Mouse (Mus musculus) macrophage (primary cell): ENCODE measurements around the gene Il20rb. TPM values are rescaled to one million over a fixed set of nuclear protein-coding genes. Genes with fewer than 3 reads are reported as not detected.

Source experiments
- H3K27ac ChIP-seq: fragments of 350-480 bp; formaldehyde crosslinking; 2 replicates; pipeline ENCODE4 v1.9.0; 2021
- H3K36me3 ChIP-seq: fragments of 350-480 bp; formaldehyde crosslinking; 2 replicates; pipeline ENCODE4 v1.9.0; 2021; ENCODE audit errors: inconsistent target
- H3K4me3 ChIP-seq: fragments of 350-480 bp; formaldehyde crosslinking; 2 replicates; pipeline ENCODE4 v1.9.0; 2021; ENCODE audit errors: inconsistent target
- H3K79me2 ChIP-seq: fragments of 350-480 bp; formaldehyde crosslinking; 2 replicates; pipeline ENCODE4 v1.9.0; 2021; ENCODE audit errors: inconsistent target
- WGBS: methylation state at CpG from one replicate; pipeline ENCODE4 v1.1.7; 2026; ENCODE audit warnings: inconsistent platforms; ENCODE audit not compliant: missing documents; 5-methylcytosine and 5-hydroxymethylcytosine counted together
- polyA plus RNA-seq: library from polyadenylated mRNA; stranded (reverse); fragments of 250-400 nt; gene quantifications from 3 replicates; pipeline ENCODE4 v1.2.4, GENCODE M21; 2018; ENCODE audit warnings: inconsistent platforms

Il20rb gene
- polyA plus RNA-seq, 1 experiment from 2014 or later: 1.2 TPM

- 94% methylated on average over 2 of the region's 2 CpGs for WGBS
- Histone ChIP-seq H3K27ac (no peak overlapping the region), H3K79me2 (no peaks in the 10 kb centered on the region), H3K4me3 (no peak overlapping the region), H3K36me3 (no peaks in the 10 kb centered on the region)
Measured at GRCm38 (mm10) chr9:100430911-100431310, 55.7 kb downstream of the Il20rb start.

GRCm38 (mm10) chr9:100419644-100420043 is 66.9 kb downstream of the Il20rb start:
- Histone ChIP-seq H3K27ac (no peak overlapping the region), H3K79me2 (no peaks in the 10 kb centered on the region), H3K36me3 (no peaks in the 10 kb centered on the region), H3K4me3 (no peak overlapping the region)
- 37% methylated on average over 8 of the region's 8 CpGs for WGBS

- no peak overlapping the region for H3K27ac ChIP-seq
- no peak overlapping the region for H3K4me3 ChIP-seq
- no peaks in the 10 kb centered on the region for H3K79me2 ChIP-seq
- H3K36me3 ChIP-seq: no peaks in the 10 kb centered on the region
- WGBS: 26% methylated on average over 8 of the region's 8 CpGs
Measured at GRCm38 (mm10) chr9:100419103-100419502, 67.5 kb downstream of the Il20rb start.

GRCm38 (mm10) chr9:100416756-100417155 is 69.8 kb downstream of the Il20rb start:
- 91% methylated on average over 1 of the region's 1 CpGs for WGBS
- Histone ChIP-seq H3K79me2 (no peaks in the 10 kb centered on the region), H3K4me3 (no peak overlapping the region), H3K27ac (no peak overlapping the region), H3K36me3 (no peaks in the 10 kb centered on the region)

GRCm38 (mm10) chr9:100416299-100416698 is 70.3 kb downstream of the Il20rb start:
- Histone ChIP-seq H3K79me2 (no peaks in the 10 kb centered on the region), H3K4me3 (no peak overlapping the region), H3K27ac (no peak overlapping the region), H3K36me3 (no peaks in the 10 kb centered on the region)
- 92% methylated on average over 6 of the region's 6 CpGs for WGBS

- no peaks in the 10 kb centered on the region for H3K36me3 ChIP-seq
- no peak overlapping the region for H3K4me3 ChIP-seq
- no peak overlapping the region for H3K27ac ChIP-seq
- H3K79me2 ChIP-seq: no peaks in the 10 kb centered on the region
- 32% methylated on average over 7 of the region's 7 CpGs for WGBS
Measured at GRCm38 (mm10) chr9:100415328-100415979, 71.1 kb downstream of the Il20rb start.

Other genes starting within 250 kb of the Il20rb start
- 31.2 to 47.4 TPM (median 39.3 TPM) in 3 replicates for gene Nck1, start 59.3 kb upstream of the Il20rb start, polyA plus RNA-seq
- 0.37 TPM in 2 of 3 replicates, not detected in the other for gene Slc35g2, start 84.3 kb upstream of the Il20rb start, polyA plus RNA-seq
- 18.0 to 41.6 TPM (median 28.5 TPM) in 3 replicates for gene Stag1, start 111.0 kb upstream of the Il20rb start, polyA plus RNA-seq